Mouse (Mus musculus): ENCODE measurements around the gene Efcab1. TPM values are rescaled to one million over a fixed set of nuclear protein-coding genes. Genes with fewer than 3 reads are reported as not detected.
A peak's percentile ranks its signal among the peaks of the same experiment; 100 is the strongest.
"Not testable (repeated sequence)": the region's sequence is repeated elsewhere in the genome, so short reads cannot be mapped to it uniquely, and the experiment has no call there.

Efcab1 gene
- 1.3 and 2.2 TPM in 2 replicates for polyA plus RNA-seq (2015; fragmentation: Nextera tagmentation; extraction: Ambion mirVana)

GRCm38 (mm10) chr16:14906393-14907100 is at the start of gene Efcab1:
Gene Efcab1 (plus strand): TSS chr16:14906606.
- WGBS: 15% methylated on average over 15 of the region's 15 CpGs

GRCm38 (mm10) chr16:14859443-14859842 is 47.0 kb upstream of the Efcab1 start:
- H3K4me1 ChIP-seq (ENCODE audit: control insufficient read depth, insufficient read depth, low read length): no peaks in the 10 kb centered on the region
- H3K36me3 ChIP-seq (ENCODE audit: control insufficient read depth, insufficient read depth): no peaks in the 10 kb centered on the region
- no peak overlapping the region for H3K9ac ChIP-seq (ENCODE audit: low read length)
- no peak overlapping the region for H3K4me2 ChIP-seq (ENCODE audit: low read depth, low read length)
- H3K27me3 ChIP-seq (ENCODE audit: control insufficient read depth, insufficient read depth, low read length): no peaks in the 10 kb centered on the region
- H3K27ac ChIP-seq (ENCODE audit: low read length): no peak overlapping the region
- no peaks in the 10 kb centered on the region for H3K9me3 ChIP-seq (replicated peaks; ENCODE audit: control insufficient read depth, low read length)
- no peak overlapping the region for H3K4me3 ChIP-seq (ENCODE audit: low read length)
- no peak for ATAC-seq (replicated peaks; ENCODE audit: extremely low read depth, insufficient read depth, low FRiP score)

More at GRCm38 (mm10) chr16:14906393-14907100, at the start of gene Efcab1:
- no peaks in the 10 kb centered on the region for H3K4me1 ChIP-seq (ENCODE audit: control insufficient read depth, insufficient read depth, low read length)
- no peaks in the 10 kb centered on the region for H3K9me3 ChIP-seq (replicated peaks; ENCODE audit: control insufficient read depth, low read length)
- H3K27me3 ChIP-seq (ENCODE audit: control insufficient read depth, insufficient read depth, low read length): peaks cover 4% of the 10 kb centered on the region; the same call in 1 of the 2 replicates
- H3K36me3 ChIP-seq (ENCODE audit: control insufficient read depth, insufficient read depth): no peaks in the 10 kb centered on the region
- peak within 1 kb of the TSS; percentile 38 for H3K4me2 ChIP-seq (ENCODE audit: low read depth, low read length)
- ATAC-seq (replicated peaks; ENCODE audit: extremely low read depth, insufficient read depth, low FRiP score): peak; percentile 69; the same call in 1 of the 2 replicates
- H3K9ac ChIP-seq (ENCODE audit: low read length): no peak within 1 kb of the TSS
- H3K27ac ChIP-seq (ENCODE audit: low read length): no peak within 1 kb of the TSS
- H3K4me3 ChIP-seq (ENCODE audit: low read length): no peak within 1 kb of the TSS

GRCm38 (mm10) chr16:14884916-14885315 is 21.5 kb upstream of the Efcab1 start:
- WGBS: 73% methylated on average over 2 of the region's 2 CpGs
- no peak overlapping the region for H3K9ac ChIP-seq (ENCODE audit: low read length)
- no peak overlapping the region for H3K4me2 ChIP-seq (ENCODE audit: low read depth, low read length)
- no peaks in the 10 kb centered on the region for H3K27me3 ChIP-seq (ENCODE audit: control insufficient read depth, insufficient read depth, low read length)
- H3K27ac ChIP-seq (ENCODE audit: low read length): no peak overlapping the region
- no peaks in the 10 kb centered on the region for H3K9me3 ChIP-seq (replicated peaks; ENCODE audit: control insufficient read depth, low read length)
- ATAC-seq (replicated peaks; ENCODE audit: extremely low read depth, insufficient read depth, low FRiP score): no peak
- no peaks in the 10 kb centered on the region for H3K36me3 ChIP-seq (ENCODE audit: control insufficient read depth, insufficient read depth)
- no peaks in the 10 kb centered on the region for H3K4me1 ChIP-seq (ENCODE audit: control insufficient read depth, insufficient read depth, low read length)
- H3K4me3 ChIP-seq (ENCODE audit: low read length): no peak overlapping the region

DNA sequence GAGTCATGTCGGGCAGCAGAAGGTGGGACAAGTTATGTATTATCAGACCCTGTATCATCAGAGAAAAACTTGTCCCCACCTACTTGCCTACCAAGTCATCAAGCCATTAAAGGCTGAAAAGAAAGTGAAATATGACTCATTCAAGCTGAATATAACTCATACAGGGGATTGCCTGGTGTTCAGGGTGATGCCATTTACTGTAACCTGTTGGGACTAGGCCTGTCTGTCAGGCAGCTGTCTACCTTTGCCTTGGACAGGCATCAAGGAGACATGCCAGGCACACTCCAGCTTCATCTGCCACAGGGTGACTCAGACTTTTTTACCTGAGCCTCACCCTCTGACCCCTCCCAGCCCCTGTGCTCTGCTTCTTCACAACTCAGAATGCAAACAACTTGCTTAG is 21.0 kb upstream of the Efcab1 start:
- Histone ChIP-seq H3K9ac (ENCODE audit: low read length) (no peak overlapping the region), H3K27me3 (ENCODE audit: control insufficient read depth, insufficient read depth, low read length) (no peaks in the 10 kb centered on the region), H3K9me3 (replicated peaks; ENCODE audit: control insufficient read depth, low read length) (no peaks in the 10 kb centered on the region), H3K27ac (ENCODE audit: low read length) (no peak overlapping the region), H3K4me3 (ENCODE audit: low read length) (no peak overlapping the region), H3K4me1 (ENCODE audit: control insufficient read depth, insufficient read depth, low read length) (no peaks in the 10 kb centered on the region), H3K4me2 (ENCODE audit: low read depth, low read length) (no peak overlapping the region), H3K36me3 (ENCODE audit: control insufficient read depth, insufficient read depth) (no peaks in the 10 kb centered on the region)
- ATAC-seq (replicated peaks; ENCODE audit: extremely low read depth, insufficient read depth, low FRiP score): no peak
- 50% methylated on average over 1 of the region's 1 CpGs for WGBS

- Histone ChIP-seq H3K27me3 (ENCODE audit: control insufficient read depth, insufficient read depth, low read length) (no peaks in the 10 kb centered on the region), H3K4me3 (ENCODE audit: low read length) (no peak overlapping the region), H3K36me3 (ENCODE audit: control insufficient read depth, insufficient read depth) (no peaks in the 10 kb centered on the region), H3K4me1 (ENCODE audit: control insufficient read depth, insufficient read depth, low read length) (peaks cover 3% of the 10 kb centered on the region; the same call in 1 of the 2 replicates), H3K27ac (ENCODE audit: low read length) (no peak overlapping the region), H3K9ac (ENCODE audit: low read length) (no peak overlapping the region), H3K9me3 (replicated peaks; ENCODE audit: control insufficient read depth, low read length) (no peaks in the 10 kb centered on the region), H3K4me2 (ENCODE audit: low read depth, low read length) (no peak overlapping the region)
- ATAC-seq (replicated peaks; ENCODE audit: extremely low read depth, insufficient read depth, low FRiP score): no peak
- WGBS: 61% methylated on average over 3 of the region's 3 CpGs
Observed at GRCm38 (mm10) chr16:14892492-14892891, 13.9 kb upstream of the Efcab1 start.

GRCm38 (mm10) chr16:14893864-14894263 is 12.5 kb upstream of the Efcab1 start:
- H3K27ac ChIP-seq (ENCODE audit: low read length): no peak overlapping the region
- no peak overlapping the region for H3K4me2 ChIP-seq (ENCODE audit: low read depth, low read length)
- H3K27me3 ChIP-seq (ENCODE audit: control insufficient read depth, insufficient read depth, low read length): no peaks in the 10 kb centered on the region
- H3K4me1 ChIP-seq (ENCODE audit: control insufficient read depth, insufficient read depth, low read length): peaks cover 3% of the 10 kb centered on the region; the same call in 1 of the 2 replicates
- H3K9ac ChIP-seq (ENCODE audit: low read length): no peak overlapping the region
- no peak overlapping the region for H3K4me3 ChIP-seq (ENCODE audit: low read length)
- H3K36me3 ChIP-seq (ENCODE audit: control insufficient read depth, insufficient read depth): no peaks in the 10 kb centered on the region
- 50% methylated on average over 4 of the region's 4 CpGs for WGBS
- no peaks in the 10 kb centered on the region for H3K9me3 ChIP-seq (replicated peaks; ENCODE audit: control insufficient read depth, low read length)
- ATAC-seq (replicated peaks; ENCODE audit: extremely low read depth, insufficient read depth, low FRiP score): no peak

GRCm38 (mm10) chr16:14894713-14895112 is 11.7 kb upstream of the Efcab1 start:
- Histone ChIP-seq H3K27me3 (ENCODE audit: control insufficient read depth, insufficient read depth, low read length) (no peaks in the 10 kb centered on the region), H3K4me3 (ENCODE audit: low read length) (no peak overlapping the region), H3K4me1 (ENCODE audit: control insufficient read depth, insufficient read depth, low read length) (peaks cover 3% of the 10 kb centered on the region; the same call in 1 of the 2 replicates), H3K36me3 (ENCODE audit: control insufficient read depth, insufficient read depth) (no peaks in the 10 kb centered on the region), H3K9ac (ENCODE audit: low read length) (no peak overlapping the region), H3K4me2 (ENCODE audit: low read depth, low read length) (no peak overlapping the region), H3K9me3 (replicated peaks; ENCODE audit: control insufficient read depth, low read length) (no peaks in the 10 kb centered on the region), H3K27ac (ENCODE audit: low read length) (no peak overlapping the region)
- no peak for ATAC-seq (replicated peaks; ENCODE audit: extremely low read depth, insufficient read depth, low FRiP score)
- 77% methylated on average over 1 of the region's 1 CpGs for WGBS

- ATAC-seq (replicated peaks; ENCODE audit: extremely low read depth, insufficient read depth, low FRiP score): no peak
- Histone ChIP-seq H3K9ac (ENCODE audit: low read length) (no peak overlapping the region), H3K27me3 (ENCODE audit: control insufficient read depth, insufficient read depth, low read length) (no peaks in the 10 kb centered on the region), H3K9me3 (replicated peaks; ENCODE audit: control insufficient read depth, low read length) (no peaks in the 10 kb centered on the region), H3K4me1 (ENCODE audit: control insufficient read depth, insufficient read depth, low read length) (peaks cover 3% of the 10 kb centered on the region; the same call in 1 of the 2 replicates), H3K36me3 (ENCODE audit: control insufficient read depth, insufficient read depth) (no peaks in the 10 kb centered on the region), H3K4me2 (ENCODE audit: low read depth, low read length) (no peak overlapping the region), H3K4me3 (ENCODE audit: low read length) (no peak overlapping the region), H3K27ac (ENCODE audit: low read length) (no peak overlapping the region)
- 51% methylated on average over 2 of the region's 2 CpGs for WGBS
Observed at GRCm38 (mm10) chr16:14895543-14895942, 10.9 kb upstream of the Efcab1 start.

DNA sequence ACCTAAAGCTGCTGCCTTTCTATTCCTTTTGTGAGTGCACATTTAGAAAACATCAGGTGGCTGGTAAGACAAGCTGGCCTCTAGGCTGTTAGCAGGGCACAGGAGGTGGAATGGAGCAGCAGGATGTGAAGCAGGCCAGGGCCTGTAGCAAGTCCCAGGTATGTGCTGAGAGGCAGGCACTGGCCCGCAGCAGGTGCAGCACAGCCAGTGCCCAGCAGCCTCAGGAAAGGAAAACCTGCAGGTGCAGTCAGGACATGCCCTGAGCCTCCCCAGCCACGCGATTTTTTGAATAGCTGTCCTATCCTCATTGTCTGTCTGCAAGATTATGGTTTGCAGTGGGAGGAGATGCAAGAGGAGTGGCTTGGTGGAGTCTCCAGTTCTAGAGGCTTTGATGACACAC is 24.3 kb downstream of the Efcab1 start:
- ATAC-seq (replicated peaks; ENCODE audit: extremely low read depth, insufficient read depth, low FRiP score); H3K27ac ChIP-seq (ENCODE audit: low read length); H3K4me3 ChIP-seq (ENCODE audit: low read length); H3K27me3 ChIP-seq (ENCODE audit: control insufficient read depth, insufficient read depth, low read length); H3K4me1 ChIP-seq (ENCODE audit: control insufficient read depth, insufficient read depth, low read length); H3K4me2 ChIP-seq (ENCODE audit: low read depth, low read length); H3K9me3 ChIP-seq (replicated peaks; ENCODE audit: control insufficient read depth, low read length); H3K36me3 ChIP-seq (ENCODE audit: control insufficient read depth, insufficient read depth); H3K9ac ChIP-seq (ENCODE audit: low read length): not testable (repeated sequence)
- WGBS: 75% methylated on average over 3 of the region's 3 CpGs

All from heart, embryonic 16.5 days (tissue).